Mouse (Mus musculus) midbrain, postnatal 0 days (tissue): ENCODE data around the gene Ifitm10. TPM values are rescaled to one million over a fixed set of nuclear protein-coding genes. Genes with fewer than 3 reads are reported as not detected.
A peak's percentile ranks its signal among the peaks of the same experiment; 100 is the strongest.
"Not testable (repeated sequence)": the region's sequence is repeated elsewhere in the genome, so short reads cannot be mapped to it uniquely, and the experiment has no call there.

ENCODE experiments used
- ATAC-seq: fragments of 200-750 bp; cut with Nextera tagmentation; 2 replicates; pipeline ENCODE4 v1.8.0; 2017; ENCODE audit warnings: moderate number of reproducible peaks, mild to moderate bottlenecking, moderate TSS enrichment, moderate library complexity; ENCODE audit not compliant: low FRiP score
- DNase-seq: peaks from one replicate; pipeline ENCODE4 v3.0.0-alpha.2; 2015; ENCODE audit warnings: low spot score
- H3K27ac ChIP-seq: fragments of 300-500 bp; sonication (generic); 2 replicates; pipeline ENCODE4 v1.5.1; 2014; ENCODE audit warnings: low read depth, mild to moderate bottlenecking, low read length, mixed read lengths
- H3K27me3 ChIP-seq: fragments of 300-500 bp; sonication (generic); 2 replicates; pipeline ENCODE4 v1.6.1; 2014; ENCODE audit warnings: low read length, control low read depth, mixed read lengths; ENCODE audit not compliant: insufficient read depth
- H3K36me3 ChIP-seq: fragments of 300-500 bp; sonication (generic); 2 replicates; pipeline ENCODE4 v1.6.1; 2014; ENCODE audit warnings: low read length, control low read depth, mixed read lengths; ENCODE audit not compliant: insufficient read depth
- H3K4me1 ChIP-seq: fragments of 300-500 bp; sonication (generic); 2 replicates; pipeline ENCODE4 v1.6.1; 2014; ENCODE audit warnings: mild to moderate bottlenecking, control low read depth, antibody characterized with exemption, low read length, mixed read lengths; ENCODE audit not compliant: insufficient read depth
- H3K4me2 ChIP-seq: fragments of 300-500 bp; sonication (generic); 2 replicates; pipeline ENCODE4 v1.6.1; 2014; ENCODE audit warnings: low read depth, mild to moderate bottlenecking, low read length, mixed read lengths; ENCODE audit not compliant: poor library complexity, severe bottlenecking
- H3K4me3 ChIP-seq: fragments of 300-500 bp; sonication (generic); 2 replicates; pipeline ENCODE4 v1.5.1; 2014; ENCODE audit warnings: low read depth, mild to moderate bottlenecking, low read length, moderate library complexity
- H3K9ac ChIP-seq: fragments of 300-500 bp; sonication (generic); replicated peaks from 2 replicates; pipeline ENCODE4 v1.6.1; 2014; ENCODE audit warnings: mild to moderate bottlenecking, low read length, moderate library complexity, mixed read lengths; ENCODE audit not compliant: poor library complexity, severe bottlenecking
- H3K9me3 ChIP-seq: fragments of 300-500 bp; sonication (generic); 2 replicates; pipeline ENCODE4 v1.6.1; 2016; ENCODE audit warnings: low read length, control low read depth
- CTCF ChIP-seq: IDR thresholded peaks from 2 replicates; pipeline ENCODE4 v1.5.1; 2016; ENCODE audit warnings: antibody characterized with exemption, mild to moderate bottlenecking
- WGBS: fragments of 180-500 bp; shearing (Covaris S2); extraction: QIAGEN DNeasy Blood & Tissue Kit; methylation state at CpG from one replicate; pipeline ENCODE4 v1.1.7; 2014; 5-methylcytosine and 5-hydroxymethylcytosine counted together
- polyA plus RNA-seq: library from polyadenylated mRNA; unstranded; fragments of >200 nt; fragmentation: Nextera tagmentation; extraction: Ambion mirVana; gene quantifications from 2 replicates; pipeline ENCODE4 v1.2.1, GENCODE M21; 2015
- total RNA-seq: library from RNA; depleted of rRNA; stranded (reverse); fragments of >200 nt; gene quantifications from 2 replicates; pipeline ENCODE4 v1.2.3, GENCODE M21; 2014

The Ifitm10 gene
- total and polyA plus RNA-seq, 2 experiments from 2014 or later: 20.8 to 21.8 TPM

DNA sequence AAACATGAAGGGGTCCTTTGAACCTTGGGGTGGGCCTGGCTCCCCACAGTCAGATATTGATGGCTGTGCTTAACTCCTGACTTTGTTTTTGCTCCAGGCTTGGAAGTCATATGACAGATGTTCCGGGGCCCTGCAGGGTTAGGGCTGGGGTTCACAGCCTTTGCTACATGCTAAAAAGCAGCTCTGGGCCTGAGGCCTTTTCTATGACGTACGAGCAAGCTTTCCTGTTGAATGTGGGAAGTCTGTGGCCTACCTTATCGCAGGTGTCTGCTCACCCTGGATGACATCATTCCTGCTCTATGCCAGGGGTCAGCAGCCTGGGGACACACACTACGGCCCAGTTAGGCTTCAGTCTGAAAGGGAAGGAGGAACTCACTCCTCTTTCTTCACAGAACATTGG lies 56.3 kb downstream of the Ifitm10 start:
- TF ChIP-seq CTCF: no peak
- Histone ChIP-seq H3K4me2 (no peak overlapping the region), H3K4me1 (no peaks in the 10 kb centered on the region), H3K27ac (no peak overlapping the region), H3K27me3 (no peaks in the 10 kb centered on the region), H3K36me3 (no peaks in the 10 kb centered on the region), H3K4me3 (no peak overlapping the region), H3K9me3 (no peaks in the 10 kb centered on the region), H3K9ac (no peak overlapping the region)
- no peak for DNase-seq
- ATAC-seq: no peak
- 82% methylated on average over 5 of the region's 5 CpGs for WGBS

DNA sequence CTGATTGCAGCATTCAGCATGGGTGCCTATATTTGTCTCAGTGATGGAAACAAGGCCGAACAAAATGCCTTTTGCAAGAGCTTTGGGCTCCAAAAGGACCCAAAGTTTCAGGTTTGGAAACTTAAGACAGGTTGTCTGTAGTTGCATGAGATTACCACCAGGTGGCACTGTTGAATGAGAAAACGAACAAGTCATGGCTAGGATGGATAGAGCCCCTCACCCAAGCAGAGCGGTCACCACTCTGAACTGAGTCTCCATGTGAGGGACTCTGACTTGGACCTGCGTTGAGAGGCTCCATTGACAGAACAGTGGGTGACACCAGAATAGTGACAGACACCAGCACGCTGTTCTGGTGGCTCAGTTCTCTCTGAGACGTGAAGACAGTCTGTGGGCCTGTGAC lies 57.0 kb downstream of the Ifitm10 start:
- 44% methylated on average over 6 of the region's 6 CpGs for WGBS
- no peaks in the 10 kb centered on the region for H3K4me1 ChIP-seq
- peak; percentile 63; the same call in 1 of the 2 replicates for ATAC-seq

DNA sequence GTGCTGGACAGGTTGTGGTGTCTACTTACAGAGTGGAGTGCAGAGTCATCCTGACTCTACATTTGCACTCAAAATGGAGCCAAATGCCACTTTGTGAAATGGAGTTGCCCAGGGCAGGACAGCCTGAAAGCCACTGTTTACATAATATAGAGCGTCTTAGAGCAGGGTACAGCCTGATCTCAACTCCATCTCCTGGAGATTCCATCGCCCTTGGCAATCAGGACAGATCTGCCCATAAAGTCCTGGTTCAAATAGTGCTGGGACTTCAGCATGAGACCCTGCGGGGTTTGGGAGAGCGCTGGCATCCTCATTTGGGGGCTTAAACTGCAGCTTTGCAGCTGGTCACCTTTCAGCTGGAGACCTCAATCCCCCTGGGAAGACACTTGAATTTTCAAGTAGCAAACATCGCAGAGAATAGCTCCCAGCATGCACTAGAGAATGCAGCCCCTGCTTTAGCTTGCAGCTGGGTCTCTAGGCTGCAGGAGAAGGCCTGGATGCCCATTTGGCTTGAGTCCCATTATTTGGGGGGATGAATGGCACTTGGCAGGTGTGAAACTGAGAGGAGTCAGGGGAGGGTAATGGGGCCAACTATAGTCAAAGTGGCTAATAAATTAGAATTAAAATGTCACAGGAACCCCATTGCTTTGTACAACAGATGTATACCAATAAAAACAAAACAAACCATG lies 58.8 kb downstream of the Ifitm10 start:
- H3K9me3 ChIP-seq: no peaks in the 10 kb centered on the region
- DNase-seq (peak; percentile 42), ATAC-seq (no peak)
- no peak overlapping the region for H3K4me2 ChIP-seq
- H3K27ac ChIP-seq: no peak overlapping the region
- H3K36me3 ChIP-seq: no peaks in the 10 kb centered on the region
- H3K9ac ChIP-seq: no peak overlapping the region
- no peaks in the 10 kb centered on the region for H3K4me1 ChIP-seq
- no peaks in the 10 kb centered on the region for H3K27me3 ChIP-seq
- TF ChIP-seq CTCF: no peak
- WGBS: 27% methylated on average over 5 of the region's 5 CpGs
- no peak overlapping the region for H3K4me3 ChIP-seq

More for the DNA sequence above, 57.0 kb downstream of the Ifitm10 start:
- H3K27me3 ChIP-seq: no peaks in the 10 kb centered on the region
- no peak overlapping the region for H3K4me3 ChIP-seq
- peak; percentile 74 for DNase-seq
- TF ChIP-seq CTCF: peak; percentile 93
- H3K27ac ChIP-seq: no peak overlapping the region
- H3K9me3 ChIP-seq: no peaks in the 10 kb centered on the region
- no peaks in the 10 kb centered on the region for H3K36me3 ChIP-seq
- no peak overlapping the region for H3K4me2 ChIP-seq
- H3K9ac ChIP-seq: no peak overlapping the region

DNA sequence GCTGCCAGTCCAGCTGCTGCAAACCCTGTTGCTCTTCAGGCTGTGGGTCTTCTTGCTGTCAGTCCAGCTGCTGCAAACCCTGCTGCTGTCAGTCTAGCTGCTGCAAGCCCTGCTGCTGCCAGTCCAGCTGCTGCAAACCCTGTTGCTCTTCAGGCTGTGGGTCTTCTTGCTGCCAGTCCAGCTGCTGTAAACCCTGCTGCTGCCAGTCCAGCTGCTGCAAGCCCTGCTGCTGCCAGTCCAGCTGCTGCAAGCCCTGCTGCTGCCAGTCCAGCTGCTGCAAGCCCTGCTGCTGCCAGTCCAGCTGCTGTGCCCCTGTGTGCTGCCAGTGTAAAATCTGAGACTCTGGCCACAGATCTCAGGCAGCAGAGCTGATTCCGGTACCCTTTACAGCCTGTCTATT lies 69.6 kb downstream of the Ifitm10 start:
- not testable (repeated sequence) for H3K27me3 ChIP-seq, H3K4me1 ChIP-seq, DNase-seq, H3K9me3 ChIP-seq, ATAC-seq, H3K36me3 ChIP-seq, H3K4me3 ChIP-seq, H3K9ac ChIP-seq, H3K27ac ChIP-seq, H3K4me2 ChIP-seq
- WGBS: 95% methylated on average over 1 of the region's 1 CpGs

DNA sequence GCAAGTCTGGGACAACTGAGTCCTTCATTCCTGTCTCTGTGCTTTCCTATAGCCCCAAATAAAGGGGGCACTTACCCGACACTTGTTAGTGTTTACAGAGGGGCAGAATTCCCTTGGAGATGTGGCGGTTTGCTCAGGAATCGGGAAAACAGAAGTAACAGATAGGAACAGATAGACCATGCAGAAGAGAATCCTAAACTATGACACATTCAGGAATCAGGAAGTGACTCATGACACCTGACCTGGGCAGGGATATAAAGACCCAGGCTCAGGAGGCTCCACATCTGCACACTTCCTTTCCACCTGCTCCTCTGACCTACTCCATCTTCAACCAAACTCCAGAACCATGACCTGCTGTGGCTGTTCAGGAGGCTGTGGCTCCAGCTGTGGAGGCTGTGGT lies 70.3 kb downstream of the Ifitm10 start, which contains the start of gene Krtap5-4:
TSS of gene Krtap5-4 (plus strand) at position 301 of the 400 bp plus-strand sequence.
- H3K27ac ChIP-seq: no peak within 1 kb of the TSS
- no peaks in the 10 kb centered on the region for H3K9me3 ChIP-seq
- no peaks in the 10 kb centered on the region for H3K36me3 ChIP-seq
- H3K4me1 ChIP-seq: no peaks in the 10 kb centered on the region
- WGBS: 67% methylated on average over 3 of the region's 3 CpGs
- H3K4me2 ChIP-seq: no peak within 1 kb of the TSS
- H3K9ac ChIP-seq: no peak within 1 kb of the TSS
- ATAC-seq (no peak), DNase-seq (no peak)
- no peak within 1 kb of the TSS for H3K4me3 ChIP-seq
- 0 out of 2 replicates have a peak, but pooled peaks cover 3% of the 10 kb centered on the region for H3K27me3 ChIP-seq
- TF ChIP-seq CTCF: no peak

DNA sequence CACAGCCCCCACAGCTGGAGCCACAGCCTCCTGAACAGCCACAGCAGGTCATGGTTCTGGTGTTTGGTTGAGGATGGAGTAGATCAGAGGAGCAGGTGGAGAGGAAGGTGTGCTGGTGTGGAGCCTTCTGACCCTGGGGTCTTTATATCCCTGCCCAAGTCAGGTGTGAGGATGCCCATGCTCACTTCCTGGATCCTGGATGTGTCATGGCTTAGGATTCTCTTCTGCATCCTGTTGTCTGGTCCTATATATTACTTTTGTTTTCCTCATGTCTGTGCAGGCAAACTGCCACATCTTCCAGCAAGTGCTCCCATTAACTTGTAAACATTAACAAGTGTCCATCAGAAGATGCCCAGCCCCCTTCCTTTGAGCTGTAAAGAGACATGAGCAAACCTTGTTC lies 76.5 kb downstream of the Ifitm10 start, which contains the start of gene Krtap5-1:
TSS of gene Krtap5-1 (minus strand) at position 101 of the 400 bp plus-strand sequence.
- H3K4me3 ChIP-seq, H3K4me1 ChIP-seq, H3K9me3 ChIP-seq, H3K36me3 ChIP-seq, DNase-seq, H3K27ac ChIP-seq, H3K9ac ChIP-seq, H3K27me3 ChIP-seq, H3K4me2 ChIP-seq, ATAC-seq: not testable (repeated sequence)

DNA sequence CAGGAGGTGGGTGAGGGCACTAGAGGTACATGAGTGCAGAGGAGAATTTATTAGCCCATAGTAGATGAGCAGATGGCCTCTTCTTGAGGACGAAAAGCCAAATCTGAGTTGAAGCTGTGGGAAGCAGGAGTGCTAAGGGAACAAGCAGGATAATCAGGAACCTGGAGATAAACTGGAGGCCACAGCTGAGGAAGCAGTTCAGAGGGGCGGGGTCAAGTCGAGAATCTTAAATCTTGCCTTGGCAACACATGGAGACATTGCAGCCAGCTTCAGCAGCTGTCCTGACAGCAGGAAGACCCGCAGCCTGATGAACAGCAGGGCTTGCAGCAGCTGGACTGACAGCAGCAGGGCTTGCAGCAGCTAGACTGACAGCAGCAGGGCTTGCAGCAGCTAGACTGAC lies 77.4 kb downstream of the Ifitm10 start:
- not testable (repeated sequence) for H3K27me3 ChIP-seq, H3K4me3 ChIP-seq, H3K36me3 ChIP-seq, ATAC-seq, H3K4me2 ChIP-seq, H3K4me1 ChIP-seq, H3K27ac ChIP-seq, DNase-seq, H3K9ac ChIP-seq, H3K9me3 ChIP-seq
- 30% methylated on average over 4 of the region's 4 CpGs for WGBS
